Mouse (Mus musculus) right cerebral cortex, postnatal 36 days (tissue): ENCODE measurements around the gene Sp140.
"Not testable (repeated sequence)": the region's sequence is repeated elsewhere in the genome, so short reads cannot be mapped to it uniquely, and the experiment has no call there.

Experiments
- DNase-seq, 2 experiments: peaks; one replicate each; pipeline ENCODE4 v3.0.0; 2022; ENCODE audit warnings: low spot score in 2 of 2, mixed read lengths in 1 of 2

The Sp140 gene

DNA sequence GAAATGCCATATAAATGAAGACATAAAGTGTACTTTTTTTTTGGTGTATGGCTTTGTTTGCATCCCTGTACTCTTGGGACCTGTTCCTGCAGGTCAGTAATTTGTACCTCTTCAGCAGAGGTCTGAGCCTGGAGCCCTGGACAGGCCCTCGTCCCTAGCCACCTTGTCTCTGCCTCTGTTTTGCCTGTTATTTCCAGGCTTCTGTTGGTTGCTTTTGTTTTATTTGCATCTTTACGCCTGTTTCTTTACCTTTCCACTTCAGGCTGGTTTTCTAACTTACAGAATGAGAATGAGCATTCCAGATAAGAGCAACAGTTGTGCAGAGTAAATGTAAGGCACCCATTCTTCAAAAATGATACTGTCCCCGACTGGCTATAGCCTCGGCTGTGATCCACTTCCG lies at the start of gene Sp140:
Gene Sp140 (plus strand): TSS at position 301 of the 400 bp plus-strand sequence.
- DNase-seq: not testable (repeated sequence)

GRCm38 (mm10) chr1:85555261-85555660 lies 44.9 kb upstream of the Sp140 start:
- peak in 1 of 2 experiments; percentile 18 for DNase-seq

DNA sequence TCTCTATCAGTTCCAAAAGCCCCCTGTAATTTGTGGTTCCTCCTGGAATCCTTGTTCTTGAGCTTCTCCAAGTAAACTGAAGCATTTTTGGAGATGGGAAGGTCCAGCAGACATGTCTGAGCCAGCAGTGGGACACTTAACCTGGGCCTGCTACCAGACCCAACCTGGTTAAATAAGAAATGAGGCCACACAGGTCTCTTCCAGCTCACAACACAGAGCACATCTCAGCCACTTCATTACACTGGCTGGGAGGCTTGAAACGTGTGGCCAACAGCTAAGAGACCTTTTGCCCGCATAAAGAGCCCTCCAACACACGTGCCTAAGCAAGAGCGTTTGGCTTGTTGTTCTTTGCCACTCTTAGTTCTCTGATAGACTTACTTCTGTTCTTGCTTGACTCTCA lies 26.6 kb upstream of the Sp140 start:
- DNase-seq: not testable (repeated sequence)

- DNase-seq: not testable (repeated sequence)
Observed at GRCm38 (mm10) chr1:85575376-85575775, 24.8 kb upstream of the Sp140 start, which contains the start of gene G530012D18Rik. TSS of gene G530012D18Rik (plus strand) at chr1:85575676.

DNA sequence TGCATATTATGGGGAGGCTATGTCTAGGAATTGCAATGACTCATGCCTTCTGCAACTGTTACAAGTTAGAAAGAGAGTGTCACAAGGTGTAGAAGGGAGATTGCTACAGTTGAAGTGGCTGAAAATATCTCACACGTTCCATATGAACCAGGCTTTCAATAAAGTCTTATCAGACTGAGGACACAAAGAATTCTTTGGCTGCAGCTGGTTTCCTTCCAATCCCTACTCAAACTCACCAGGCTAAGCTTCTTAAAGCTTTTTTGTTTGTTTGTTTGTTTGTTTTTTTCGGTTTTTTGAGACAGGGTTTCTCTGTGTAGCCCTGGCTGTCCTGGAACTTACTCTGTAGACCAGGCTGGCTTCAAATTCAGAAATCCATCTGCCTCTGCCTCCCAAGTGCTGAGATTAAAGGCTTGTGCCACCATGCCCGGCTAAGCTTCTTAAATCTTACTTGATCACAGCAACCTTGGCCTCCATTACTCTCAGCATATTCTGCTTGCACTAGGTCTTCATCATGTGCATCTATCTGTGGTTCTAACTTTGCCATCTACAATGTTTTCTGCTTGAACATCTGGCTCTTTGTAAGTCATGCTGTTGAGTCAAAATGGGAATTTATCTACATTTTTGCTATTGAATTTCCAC lies 21.7 kb upstream of the Sp140 start:
- DNase-seq: not testable (repeated sequence)

DNA sequence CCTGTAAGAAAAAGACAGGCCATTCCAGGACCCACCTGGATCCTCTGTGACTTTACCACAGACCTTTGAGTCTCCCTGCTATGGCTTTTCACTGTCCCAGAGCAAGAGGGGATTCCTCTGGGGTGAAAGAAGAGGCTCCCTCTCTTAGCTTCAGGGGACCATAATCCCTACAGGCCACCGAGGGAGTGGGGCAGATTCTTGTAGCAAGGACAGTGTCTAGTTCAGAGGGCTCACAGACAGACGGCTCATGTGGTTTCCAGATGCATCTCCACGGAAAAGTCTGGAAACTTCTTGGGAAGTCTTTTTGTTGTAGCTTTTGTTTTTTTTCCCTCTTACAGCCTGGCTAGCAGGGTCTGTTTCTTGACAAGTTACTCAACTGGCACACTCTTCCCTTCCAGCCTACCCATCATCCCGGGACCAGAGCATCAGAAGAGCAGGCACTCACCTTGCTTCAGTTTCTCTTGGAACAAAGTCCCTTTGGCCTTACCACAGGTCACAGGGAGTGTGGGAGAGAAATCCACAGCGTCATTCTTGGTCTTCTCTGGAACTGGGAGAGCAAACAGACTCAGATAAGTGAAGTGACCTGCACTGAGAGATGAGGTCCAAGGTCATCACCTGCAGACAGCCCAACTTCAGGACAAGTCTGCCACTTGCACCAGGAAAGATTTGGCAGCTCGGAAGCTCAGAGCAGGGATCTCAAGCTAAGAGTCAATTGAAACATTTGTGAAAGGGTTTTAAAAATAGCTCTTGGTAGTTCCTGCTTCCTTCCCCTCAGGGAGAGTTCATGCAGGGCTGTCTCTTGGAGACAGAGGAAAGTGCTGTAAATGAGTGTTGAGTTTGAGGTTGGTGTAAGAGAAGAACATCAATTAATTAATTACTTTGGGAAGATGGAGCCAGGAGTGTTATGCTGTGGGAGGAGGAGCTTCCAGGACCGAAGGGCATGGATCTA lies 20.7 kb upstream of the Sp140 start:
- DNase-seq: not testable (repeated sequence)

GRCm38 (mm10) chr1:85580148-85580534 lies 20.0 kb upstream of the Sp140 start:
- not testable (repeated sequence) for DNase-seq

GRCm38 (mm10) chr1:85580578-85580977 lies 19.6 kb upstream of the Sp140 start:
- not testable (repeated sequence) for DNase-seq

GRCm38 (mm10) chr1:85581518-85581917 lies 18.7 kb upstream of the Sp140 start:
- DNase-seq: not testable (repeated sequence)

GRCm38 (mm10) chr1:85588697-85589096 lies 11.5 kb upstream of the Sp140 start:
- DNase-seq: not testable (repeated sequence)

GRCm38 (mm10) chr1:85592526-85592925 lies 7.7 kb upstream of the Sp140 start:
- DNase-seq: not testable (repeated sequence)

GRCm38 (mm10) chr1:85598271-85599012 lies 1.7 kb upstream of the Sp140 start, which contains the start of gene Sp110:
TSS of gene Sp110 (minus strand) at chr1:85598817.
- DNase-seq: not testable (repeated sequence)

GRCm38 (mm10) chr1:85600794-85601193 lies 616 bp downstream of the Sp140 start:
- DNase-seq: not testable (repeated sequence)

DNA sequence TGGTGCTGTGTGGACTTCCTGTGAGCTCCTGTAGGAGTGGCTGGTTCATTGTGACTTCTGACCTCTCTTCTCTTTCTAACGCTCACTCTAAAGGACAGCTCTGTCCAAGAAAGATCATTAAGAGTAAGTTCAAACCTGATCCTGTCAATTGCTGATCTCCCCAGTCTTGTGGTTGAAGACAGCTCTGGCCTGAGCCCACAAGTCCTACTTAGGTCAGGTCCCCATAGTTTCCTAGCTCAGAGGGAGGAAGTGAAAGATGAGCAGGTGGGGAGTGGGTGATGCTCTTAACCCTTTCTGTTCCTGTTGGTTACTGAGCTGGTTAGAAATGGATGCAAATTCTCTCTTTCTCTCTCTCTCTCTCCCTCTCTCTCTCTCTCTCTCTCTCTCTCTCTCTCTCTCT lies 4.2 kb downstream of the Sp140 start:
- not testable (repeated sequence) for DNase-seq

DNA sequence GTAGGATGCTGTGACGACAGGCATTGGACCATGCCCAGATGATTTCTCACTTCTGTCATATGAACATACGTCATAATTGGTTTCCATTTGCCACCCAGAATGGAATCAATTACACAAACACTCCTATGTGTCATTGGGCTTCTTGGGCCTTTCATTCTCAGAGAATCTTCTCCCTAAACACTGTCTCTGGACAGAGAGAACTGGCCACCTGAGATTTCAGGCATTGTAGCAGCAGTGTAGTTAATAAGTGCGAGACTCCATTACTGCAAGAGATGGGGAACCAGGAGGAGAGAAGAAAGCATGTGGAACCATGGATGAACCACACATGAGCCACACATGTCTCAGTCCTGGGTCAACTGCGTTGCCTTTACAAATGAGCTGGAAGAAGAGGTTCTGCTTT lies 8.2 kb downstream of the Sp140 start:
- DNase-seq: not testable (repeated sequence)

DNA sequence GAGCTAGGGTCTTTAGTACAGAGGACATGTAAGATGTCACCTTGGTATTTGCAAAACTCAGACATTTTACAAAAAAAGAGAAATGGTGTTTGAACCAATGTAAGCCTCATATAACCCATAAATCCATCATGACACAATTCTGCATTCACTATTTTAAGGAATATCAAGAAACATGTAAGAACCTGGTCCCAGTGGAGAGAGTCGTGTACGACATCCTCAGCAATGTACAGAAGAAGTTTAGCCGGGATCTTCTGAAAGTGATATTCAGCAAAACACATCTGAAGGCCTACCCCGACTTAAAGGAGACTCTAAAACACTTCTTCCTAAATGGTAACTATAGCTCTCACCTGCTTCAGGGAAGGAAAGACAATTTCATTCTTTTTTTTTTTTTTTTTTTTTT lies 10.4 kb downstream of the Sp140 start:
- DNase-seq: not testable (repeated sequence)

DNA sequence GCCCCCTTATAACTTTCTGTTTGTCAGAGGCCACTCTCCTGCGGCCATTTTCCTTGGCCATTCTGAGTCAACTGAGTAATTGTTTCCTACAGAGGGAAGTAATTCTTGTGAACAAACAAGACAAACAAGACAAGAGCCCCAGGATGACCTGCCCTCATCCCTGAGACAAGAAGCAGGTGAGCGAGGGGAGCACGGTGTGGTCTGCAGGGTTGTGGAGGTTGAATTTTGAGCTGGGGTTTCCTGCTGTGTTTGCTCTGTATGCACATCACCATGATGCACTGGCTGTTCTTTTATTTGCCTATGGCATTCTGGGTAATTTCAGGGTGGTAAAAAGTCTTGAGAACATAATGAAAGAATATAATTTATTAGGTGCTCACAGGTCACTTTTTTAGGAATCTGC lies 14.9 kb downstream of the Sp140 start:
- DNase-seq: not testable (repeated sequence)

DNA sequence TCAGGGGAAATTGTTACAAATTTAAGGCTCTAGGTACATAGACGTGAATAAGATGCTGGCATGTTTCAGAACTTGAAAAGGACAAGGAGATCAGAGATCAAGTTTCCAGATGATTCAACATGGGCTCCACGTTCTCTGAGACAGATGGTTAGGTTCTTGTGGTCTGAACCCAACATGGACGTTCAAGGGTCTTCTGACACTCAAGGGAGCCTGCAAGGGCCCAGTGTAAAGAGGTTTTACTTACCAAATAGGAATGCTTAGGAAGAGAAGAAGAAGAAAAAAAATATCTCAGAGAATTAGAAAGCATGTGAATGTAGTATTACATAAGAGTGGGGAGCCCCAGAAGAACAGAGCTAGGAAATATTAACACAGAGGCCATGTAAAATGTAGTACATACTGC lies 15.6 kb downstream of the Sp140 start:
- not testable (repeated sequence) for DNase-seq

GRCm38 (mm10) chr1:85617161-85617560 lies 17.0 kb downstream of the Sp140 start:
- not testable (repeated sequence) for DNase-seq

DNA sequence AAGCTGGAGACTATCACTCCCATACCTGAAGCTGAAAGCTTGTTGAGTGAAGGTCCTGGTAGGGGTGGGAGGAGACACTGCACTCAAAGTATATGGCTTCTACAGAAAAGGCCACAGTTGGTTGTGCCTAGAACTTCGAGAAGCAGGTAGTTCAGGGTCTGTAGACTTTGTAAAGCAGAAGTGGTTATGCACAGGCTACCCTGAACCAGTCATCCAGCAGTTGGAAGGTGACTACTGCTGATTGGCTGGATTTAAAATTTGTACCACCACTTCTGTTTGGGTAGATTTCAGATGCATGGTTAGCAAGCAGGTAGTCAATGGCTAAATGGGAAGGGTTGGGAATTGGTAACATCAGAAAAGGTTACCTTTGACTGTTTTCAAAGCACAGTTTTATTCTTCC lies 18.5 kb downstream of the Sp140 start:
- DNase-seq: not testable (repeated sequence)

DNA sequence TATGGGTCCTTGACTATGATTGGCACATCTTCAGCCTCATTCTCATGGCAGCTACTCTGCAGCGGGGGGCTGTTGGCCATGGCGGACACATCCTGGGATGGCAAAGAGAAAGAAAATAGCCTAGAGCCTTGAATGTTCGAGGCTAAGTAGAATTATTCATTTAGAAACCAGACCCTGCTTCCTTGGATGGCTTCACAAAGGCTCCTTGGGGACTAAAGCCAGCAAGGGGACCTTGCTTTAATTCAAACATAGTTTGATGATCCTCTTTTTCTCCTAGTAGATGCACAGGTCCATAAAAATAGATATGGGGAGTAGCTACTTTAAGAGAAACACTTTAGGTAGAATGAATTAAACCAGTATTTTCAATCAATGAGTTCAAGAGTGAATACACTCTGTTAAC lies 36.8 kb downstream of the Sp140 start:
- DNase-seq: not testable (repeated sequence)

DNA sequence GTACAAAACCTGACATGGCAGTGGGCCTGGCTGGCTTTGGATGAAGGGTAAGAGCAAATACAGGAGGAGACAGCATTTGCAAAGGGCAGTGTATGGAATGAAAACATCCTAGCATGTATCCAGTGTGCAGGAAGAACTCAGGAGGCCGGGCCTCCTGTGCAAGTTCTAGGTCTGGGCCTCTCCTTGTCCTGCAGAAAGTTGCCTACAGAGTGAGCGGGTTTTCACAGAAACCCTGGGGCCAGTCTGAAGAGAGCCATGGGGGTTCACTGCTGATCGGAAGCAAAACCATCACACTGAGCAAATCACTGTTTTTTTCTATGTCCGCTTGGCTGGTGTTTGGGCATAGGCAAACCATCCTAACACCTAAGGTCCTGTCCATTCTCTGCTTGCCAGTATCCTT lies 38.0 kb downstream of the Sp140 start:
- DNase-seq: not testable (repeated sequence)
